Mouse (Mus musculus): ENCODE results near the gene Ccr2. TPM values are rescaled to one million over a fixed set of nuclear protein-coding genes. Genes with fewer than 3 reads are reported as not detected.
"Not testable (repeated sequence)": the region's sequence is repeated elsewhere in the genome, so short reads cannot be mapped to it uniquely, and the experiment has no call there.

The Ccr2 gene
- polyA plus RNA-seq, 1 experiment from 2014 or later, result 5.0 TPM

- no peak overlapping the region for H3K4me3 ChIP-seq (ENCODE audit: low read depth, low read length)
- no peak overlapping the region for H3K9ac ChIP-seq (replicated peaks)
- H3K4me2 ChIP-seq (ENCODE audit: low read depth, low read length), result no peak overlapping the region
- no peak for TF ChIP-seq CTCF (IDR thresholded peaks at IDR 0.05; ENCODE audit: low read depth)
- no peak for TF ChIP-seq EP300 (IDR thresholded peaks at IDR 0.05; ENCODE audit: low read depth)
- H3K27me3 ChIP-seq (ENCODE audit: insufficient read depth, low read length), result no peaks in the 10 kb centered on the region
- H3K9me3 ChIP-seq (ENCODE audit: low read length), result no peaks in the 10 kb centered on the region
- H3K36me3 ChIP-seq (replicated peaks; ENCODE audit: insufficient read depth, low read length), result no peaks in the 10 kb centered on the region
- 25% methylated on average over 4 of the region's 4 CpGs for WGBS (ENCODE audit: insufficient replicate concordance)
- ATAC-seq (no peak), DNase-seq (no peak)
- no peak overlapping the region for H3K27ac ChIP-seq (ENCODE audit: low read depth)
- H3K4me1 ChIP-seq (ENCODE audit: insufficient read depth), result no peaks in the 10 kb centered on the region
These were observed 25.7 kb downstream of the Ccr2 start for GRCm38 (mm10) chr9:124127412-124127811.

DNA sequence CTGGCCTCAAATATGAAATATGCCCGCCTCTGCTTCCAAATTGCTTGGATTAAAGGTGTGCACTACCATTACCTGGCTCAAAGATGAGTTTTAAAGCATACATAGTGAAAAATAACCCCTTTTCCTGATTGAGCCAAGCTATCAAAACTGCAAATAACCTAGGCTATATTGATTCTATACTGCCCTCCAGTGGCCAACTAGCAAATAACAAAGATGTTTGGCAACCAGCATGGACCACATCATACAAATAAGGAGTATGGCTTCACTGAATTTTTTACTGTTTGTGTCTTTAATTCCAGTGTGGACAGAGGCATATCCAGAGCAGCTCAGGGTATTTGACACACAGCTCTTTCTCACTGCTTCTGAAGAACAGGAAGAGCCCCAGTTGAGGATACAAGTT, 26.6 kb downstream of the Ccr2 start:
- Histone ChIP-seq H3K27me3 (ENCODE audit: insufficient read depth, low read length) (no peaks in the 10 kb centered on the region), H3K36me3 (replicated peaks; ENCODE audit: insufficient read depth, low read length) (no peaks in the 10 kb centered on the region), H3K9me3 (ENCODE audit: low read length) (no peaks in the 10 kb centered on the region), H3K4me3 (ENCODE audit: low read depth, low read length) (no peak overlapping the region), H3K4me2 (ENCODE audit: low read depth, low read length) (no peak overlapping the region), H3K27ac (ENCODE audit: low read depth) (no peak overlapping the region), H3K4me1 (ENCODE audit: insufficient read depth) (no peaks in the 10 kb centered on the region), H3K9ac (replicated peaks) (no peak overlapping the region)
- ATAC-seq (peak; percentile 49; the same call in 1 of the 2 replicates), DNase-seq (peak; percentile 21)
- TF ChIP-seq CTCF (IDR thresholded peaks at IDR 0.05; ENCODE audit: low read depth), result peak; percentile 82
- TF ChIP-seq EP300 (IDR thresholded peaks at IDR 0.05; ENCODE audit: low read depth), result no peak
- 3% methylated on average over 1 of the region's 1 CpGs for WGBS (ENCODE audit: insufficient replicate concordance)

DNA sequence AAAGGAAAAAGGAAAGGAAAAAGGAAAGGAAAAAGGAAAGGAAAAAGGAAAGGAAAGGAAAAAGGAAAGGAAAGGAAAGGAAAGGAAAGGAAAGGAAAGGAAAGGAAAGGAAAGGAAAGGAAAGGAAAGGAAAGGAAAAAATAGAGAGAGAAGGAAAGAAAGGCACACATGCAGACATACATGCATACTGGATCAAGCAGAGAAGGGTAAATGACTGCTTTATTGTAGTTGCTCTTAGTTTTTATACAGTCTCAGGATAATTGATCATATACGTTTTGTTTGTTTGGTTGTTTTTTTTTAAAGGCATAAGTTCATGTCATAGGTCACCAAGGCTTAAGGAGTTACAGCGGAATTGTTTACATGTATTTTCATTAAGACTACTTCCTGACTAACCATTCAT, 31.1 kb downstream of the Ccr2 start:
- H3K36me3 ChIP-seq (replicated peaks; ENCODE audit: insufficient read depth, low read length); H3K4me2 ChIP-seq (ENCODE audit: low read depth, low read length); ATAC-seq; H3K4me3 ChIP-seq (ENCODE audit: low read depth, low read length); DNase-seq; H3K9ac ChIP-seq (replicated peaks); H3K9me3 ChIP-seq (ENCODE audit: low read length); H3K27me3 ChIP-seq (ENCODE audit: insufficient read depth, low read length); H3K27ac ChIP-seq (ENCODE audit: low read depth); H3K4me1 ChIP-seq (ENCODE audit: insufficient read depth): not testable (repeated sequence)
- 78% methylated on average over 2 of the region's 2 CpGs for WGBS (ENCODE audit: insufficient replicate concordance)

DNA sequence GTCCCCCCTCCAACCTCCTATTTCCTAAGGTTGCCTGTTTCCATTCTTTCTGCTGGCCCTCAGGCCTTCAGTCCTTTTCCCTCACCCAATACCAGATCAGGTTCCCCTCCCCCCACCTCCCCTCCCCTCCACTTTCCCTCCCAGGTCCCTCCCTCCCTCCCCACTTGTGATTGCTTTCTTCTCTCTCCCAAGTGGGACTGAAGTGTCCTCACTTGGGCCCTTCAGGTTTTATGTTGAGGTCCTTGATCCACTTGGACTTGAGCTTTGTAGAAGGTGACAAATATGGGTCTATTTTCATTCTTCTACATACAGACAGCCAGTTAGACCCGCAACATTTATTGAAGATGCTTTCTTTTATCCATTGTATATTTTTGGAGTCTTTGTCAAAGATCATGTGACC, 33.2 kb downstream of the Ccr2 start:
- H3K36me3 ChIP-seq (replicated peaks; ENCODE audit: insufficient read depth, low read length); H3K9me3 ChIP-seq (ENCODE audit: low read length); H3K27me3 ChIP-seq (ENCODE audit: insufficient read depth, low read length); H3K27ac ChIP-seq (ENCODE audit: low read depth); H3K4me3 ChIP-seq (ENCODE audit: low read depth, low read length); DNase-seq; H3K4me1 ChIP-seq (ENCODE audit: insufficient read depth); H3K4me2 ChIP-seq (ENCODE audit: low read depth, low read length); H3K9ac ChIP-seq (replicated peaks); ATAC-seq: not testable (repeated sequence)
- WGBS (ENCODE audit: insufficient replicate concordance), result 83% methylated on average over 1 of the region's 1 CpGs

DNA sequence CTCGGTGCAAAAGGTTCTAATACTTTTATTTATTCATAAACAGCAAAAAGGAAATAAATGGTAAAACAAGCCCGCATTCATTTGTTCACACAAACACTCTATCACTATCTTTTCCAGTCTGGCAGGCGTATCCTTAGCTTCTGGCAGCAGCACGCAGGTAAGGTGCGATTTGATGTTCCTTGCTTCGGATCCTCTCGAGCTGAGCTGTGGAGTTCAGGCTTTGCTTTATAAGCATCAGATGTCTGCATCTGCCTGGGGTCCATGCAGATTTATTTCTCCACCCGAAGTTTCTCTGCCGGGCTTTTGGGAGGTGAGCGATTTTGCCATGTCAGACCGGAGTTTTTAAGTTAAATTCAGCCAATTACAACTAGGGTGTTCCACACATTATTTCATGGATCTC, 35.9 kb downstream of the Ccr2 start:
- Histone ChIP-seq H3K4me3 (ENCODE audit: low read depth, low read length) (no peak overlapping the region), H3K36me3 (replicated peaks; ENCODE audit: insufficient read depth, low read length) (no peaks in the 10 kb centered on the region), H3K4me2 (ENCODE audit: low read depth, low read length) (peak overlapping the region; percentile 38; the same call in 1 of the 2 replicates), H3K27me3 (ENCODE audit: insufficient read depth, low read length) (no peaks in the 10 kb centered on the region), H3K4me1 (ENCODE audit: insufficient read depth) (peaks cover 10% of the 10 kb centered on the region), H3K9me3 (ENCODE audit: low read length) (no peaks in the 10 kb centered on the region), H3K27ac (ENCODE audit: low read depth) (peak overlapping the region; percentile 62), H3K9ac (replicated peaks) (no peak overlapping the region)
- TF ChIP-seq CTCF (IDR thresholded peaks at IDR 0.05; ENCODE audit: low read depth) (no peak), EP300 (IDR thresholded peaks at IDR 0.05; ENCODE audit: low read depth) (no peak)
- DNase-seq (peak; percentile 14), ATAC-seq (peak; percentile 57)
- WGBS (ENCODE audit: insufficient replicate concordance), result 41% methylated on average over 11 of the region's 11 CpGs

- ATAC-seq (peak; percentile 99), DNase-seq (peak; percentile 39)
- Histone ChIP-seq H3K9me3 (ENCODE audit: low read length) (no peaks in the 10 kb centered on the region), H3K36me3 (replicated peaks; ENCODE audit: insufficient read depth, low read length) (no peaks in the 10 kb centered on the region), H3K27me3 (ENCODE audit: insufficient read depth, low read length) (no peaks in the 10 kb centered on the region), H3K9ac (replicated peaks) (no peak overlapping the region), H3K4me2 (ENCODE audit: low read depth, low read length) (peak overlapping the region; percentile 38), H3K4me3 (ENCODE audit: low read depth, low read length) (no peak overlapping the region), H3K4me1 (ENCODE audit: insufficient read depth) (peaks cover 10% of the 10 kb centered on the region), H3K27ac (ENCODE audit: low read depth) (peak overlapping the region; percentile 62)
- peak; percentile 97 for TF ChIP-seq EP300 (IDR thresholded peaks at IDR 0.05; ENCODE audit: low read depth)
- TF ChIP-seq CTCF (IDR thresholded peaks at IDR 0.05; ENCODE audit: low read depth), result no peak
- WGBS (ENCODE audit: insufficient replicate concordance), result 25% methylated on average over 4 of the region's 4 CpGs
These were observed 36.5 kb downstream of the Ccr2 start for GRCm38 (mm10) chr9:124138055-124138775.
